Mouse (Mus musculus): ENCODE data around the gene Napepld. TPM values are rescaled to one million over a fixed set of nuclear protein-coding genes. Genes with fewer than 3 reads are reported as not detected.

Napepld gene
- polyA plus RNA-seq, 1 experiment from 2014 or later = 5.6 TPM

- H3K4me1 ChIP-seq (replicated peaks; ENCODE audit: insufficient read depth, low read length) = peaks cover 3% of the 10 kb centered on the region; the same call in 1 of the 2 replicates
- no peak overlapping the region for H3K27ac ChIP-seq
- DNase-seq (ENCODE audit: low spot score) = no peak
- no peaks in the 10 kb centered on the region for H3K9me3 ChIP-seq (replicated peaks; ENCODE audit: low read length)
- H3K27me3 ChIP-seq (ENCODE audit: insufficient read depth, low read length) = no peaks in the 10 kb centered on the region
- peak overlapping the region; percentile 56 for H3K4me2 ChIP-seq (ENCODE audit: low read length)
- no peak for ATAC-seq (replicated peaks; ENCODE audit: low FRiP score, low read depth)
- H3K4me3 ChIP-seq (replicated peaks; ENCODE audit: low read depth, low read length) = peak overlapping the region; percentile 86
- 14% methylated on average over 10 of the region's 10 CpGs for WGBS
- H3K9ac ChIP-seq (ENCODE audit: low read depth, low read length) = peak overlapping the region; percentile 76
- TF ChIP-seq CTCF (IDR thresholded peaks at IDR 0.05; ENCODE audit: low read depth) = no peak
- peaks cover 23% of the 10 kb centered on the region for H3K36me3 ChIP-seq (ENCODE audit: insufficient read depth, low read length)
Observed at GRCm38 (mm10) chr5:21737620-21738019, 36.4 kb upstream of the Napepld start.

DNA sequence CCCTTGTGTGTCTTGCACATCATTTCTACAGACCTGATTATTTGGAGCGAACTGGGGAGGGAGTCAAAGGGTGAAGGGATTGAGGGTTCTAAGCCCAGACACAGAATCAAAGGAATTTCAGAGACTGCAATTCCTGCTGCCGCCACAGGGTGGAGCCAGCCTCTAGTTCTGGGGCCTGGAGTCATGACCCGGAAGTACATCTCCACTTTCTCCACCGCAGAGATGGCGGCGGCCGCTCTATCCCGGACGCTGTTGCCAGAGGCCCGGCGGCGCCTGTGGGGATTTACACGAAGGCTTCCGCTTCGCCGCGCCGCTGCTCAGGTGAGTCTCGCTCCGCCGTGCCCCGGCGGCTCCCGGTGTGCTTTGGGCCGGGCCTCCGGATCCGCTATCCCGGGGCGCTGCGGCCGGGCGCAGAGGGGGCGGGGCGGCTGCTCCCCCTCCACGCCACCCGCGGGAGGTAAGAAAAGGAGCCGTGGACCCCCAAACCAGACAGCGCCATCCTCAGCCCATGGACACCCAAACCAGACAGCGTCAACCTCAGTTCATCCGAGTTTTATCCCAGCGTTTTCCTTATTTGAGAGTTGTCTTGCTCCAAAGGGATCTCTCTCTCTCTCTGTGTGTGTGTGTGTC is 35.9 kb upstream of the Napepld start, which contains the start of gene Pmpcb:
TSS of gene Pmpcb (plus strand) at position 186 of the 630 bp plus-strand sequence.
- Histone ChIP-seq H3K4me2 (ENCODE audit: low read length) (peak within 1 kb of the TSS; percentile 56), H3K9ac (ENCODE audit: low read depth, low read length) (peak within 1 kb of the TSS; percentile 76), H3K4me1 (replicated peaks; ENCODE audit: insufficient read depth, low read length) (peaks cover 3% of the 10 kb centered on the region; the same call in 1 of the 2 replicates), H3K27ac (peak within 1 kb of the TSS; percentile 80), H3K36me3 (ENCODE audit: insufficient read depth, low read length) (peaks cover 21% of the 10 kb centered on the region), H3K27me3 (ENCODE audit: insufficient read depth, low read length) (no peaks in the 10 kb centered on the region), H3K4me3 (replicated peaks; ENCODE audit: low read depth, low read length) (peak within 1 kb of the TSS; percentile 86), H3K9me3 (replicated peaks; ENCODE audit: low read length) (no peaks in the 10 kb centered on the region)
- peak; percentile 92 for TF ChIP-seq CTCF (IDR thresholded peaks at IDR 0.05; ENCODE audit: low read depth)
- peak; percentile 93 for DNase-seq (ENCODE audit: low spot score)
- ATAC-seq (replicated peaks; ENCODE audit: low FRiP score, low read depth) = peak; percentile 83
- under 1% methylated on average over 42 of the region's 42 CpGs for WGBS

GRCm38 (mm10) chr5:21736046-21736445 is 34.9 kb upstream of the Napepld start:
- H3K9me3 ChIP-seq (replicated peaks; ENCODE audit: low read length) = no peaks in the 10 kb centered on the region
- 85% methylated on average over 11 of the region's 11 CpGs for WGBS
- TF ChIP-seq CTCF (IDR thresholded peaks at IDR 0.05; ENCODE audit: low read depth) = no peak
- H3K4me3 ChIP-seq (replicated peaks; ENCODE audit: low read depth, low read length) = no peak overlapping the region
- no peaks in the 10 kb centered on the region for H3K27me3 ChIP-seq (ENCODE audit: insufficient read depth, low read length)
- peaks cover 11% of the 10 kb centered on the region; the same call in 1 of the 2 replicates for H3K36me3 ChIP-seq (ENCODE audit: insufficient read depth, low read length)
- no peak for ATAC-seq (replicated peaks; ENCODE audit: low FRiP score, low read depth)
- H3K4me1 ChIP-seq (replicated peaks; ENCODE audit: insufficient read depth, low read length) = peaks cover 3% of the 10 kb centered on the region; the same call in 1 of the 2 replicates
- no peak for DNase-seq (ENCODE audit: low spot score)
- H3K4me2 ChIP-seq (ENCODE audit: low read length) = no peak overlapping the region
- no peak overlapping the region for H3K27ac ChIP-seq
- no peak overlapping the region for H3K9ac ChIP-seq (ENCODE audit: low read depth, low read length)

- H3K9ac ChIP-seq (ENCODE audit: low read depth, low read length) = no peak overlapping the region
- H3K4me1 ChIP-seq (replicated peaks; ENCODE audit: insufficient read depth, low read length) = peaks cover 3% of the 10 kb centered on the region; the same call in 1 of the 2 replicates
- WGBS = 32% methylated on average over 10 of the region's 10 CpGs
- H3K9me3 ChIP-seq (replicated peaks; ENCODE audit: low read length) = no peaks in the 10 kb centered on the region
- no peak for ATAC-seq (replicated peaks; ENCODE audit: low FRiP score, low read depth)
- no peak overlapping the region for H3K27ac ChIP-seq
- DNase-seq (ENCODE audit: low spot score) = peak; percentile 79
- H3K4me2 ChIP-seq (ENCODE audit: low read length) = 0 out of 2 replicates have a peak overlapping the region, but pooled peaks have one; percentile 3
- peak; percentile 77 for TF ChIP-seq CTCF (IDR thresholded peaks at IDR 0.05; ENCODE audit: low read depth)
- H3K4me3 ChIP-seq (replicated peaks; ENCODE audit: low read depth, low read length) = peak overlapping the region; percentile 4; the same call in 1 of the 2 replicates
- peaks cover 10% of the 10 kb centered on the region; the same call in 1 of the 2 replicates for H3K36me3 ChIP-seq (ENCODE audit: insufficient read depth, low read length)
- H3K27me3 ChIP-seq (ENCODE audit: insufficient read depth, low read length) = no peaks in the 10 kb centered on the region
Observed at GRCm38 (mm10) chr5:21735584-21735983, 34.4 kb upstream of the Napepld start.

- no peaks in the 10 kb centered on the region for H3K9me3 ChIP-seq (replicated peaks; ENCODE audit: low read length)
- TF ChIP-seq CTCF (IDR thresholded peaks at IDR 0.05; ENCODE audit: low read depth) = no peak
- H3K4me3 ChIP-seq (replicated peaks; ENCODE audit: low read depth, low read length) = peak overlapping the region; percentile 4; the same call in 1 of the 2 replicates
- DNase-seq (ENCODE audit: low spot score) = no peak
- H3K4me2 ChIP-seq (ENCODE audit: low read length) = peak overlapping the region; percentile 3; the same call in 1 of the 2 replicates
- peaks cover 3% of the 10 kb centered on the region; the same call in 1 of the 2 replicates for H3K4me1 ChIP-seq (replicated peaks; ENCODE audit: insufficient read depth, low read length)
- ATAC-seq (replicated peaks; ENCODE audit: low FRiP score, low read depth) = no peak
- no peak overlapping the region for H3K9ac ChIP-seq (ENCODE audit: low read depth, low read length)
- WGBS = 81% methylated on average over 20 of the region's 20 CpGs
- no peaks in the 10 kb centered on the region for H3K27me3 ChIP-seq (ENCODE audit: insufficient read depth, low read length)
- 0 out of 2 replicates have a peak, but pooled peaks cover 6% of the 10 kb centered on the region for H3K36me3 ChIP-seq (ENCODE audit: insufficient read depth, low read length)
- H3K27ac ChIP-seq = no peak overlapping the region
Observed at GRCm38 (mm10) chr5:21735100-21735499, 33.9 kb upstream of the Napepld start.

DNA sequence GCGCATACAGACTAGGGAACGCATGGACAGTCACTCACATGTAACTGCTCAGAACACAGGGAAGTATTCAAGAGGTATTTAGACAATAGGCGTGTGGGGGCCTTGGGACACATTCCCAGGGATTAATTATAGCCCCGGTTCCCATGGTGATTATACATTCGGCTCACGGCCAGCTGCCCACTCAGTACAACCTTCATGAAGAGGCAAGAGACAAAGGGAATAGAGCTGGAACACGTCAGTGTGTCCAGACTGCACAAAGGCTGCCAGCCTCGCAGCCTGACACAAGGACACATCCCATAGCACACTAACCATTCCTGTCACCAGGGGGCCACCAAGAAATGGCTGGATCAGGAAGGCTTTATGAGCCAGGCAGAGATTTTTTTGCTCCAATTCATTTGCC is 31.7 kb upstream of the Napepld start:
- Histone ChIP-seq H3K9ac (ENCODE audit: low read depth, low read length) (no peak overlapping the region), H3K36me3 (ENCODE audit: insufficient read depth, low read length) (no peaks in the 10 kb centered on the region), H3K4me2 (ENCODE audit: low read length) (0 out of 2 replicates have a peak overlapping the region, but pooled peaks have one; percentile 2), H3K27me3 (ENCODE audit: insufficient read depth, low read length) (no peaks in the 10 kb centered on the region), H3K9me3 (replicated peaks; ENCODE audit: low read length) (no peaks in the 10 kb centered on the region), H3K4me1 (replicated peaks; ENCODE audit: insufficient read depth, low read length) (peaks cover 3% of the 10 kb centered on the region; the same call in 1 of the 2 replicates), H3K27ac (peak overlapping the region; percentile 58), H3K4me3 (replicated peaks; ENCODE audit: low read depth, low read length) (no peak overlapping the region)
- peak; percentile 83 for TF ChIP-seq CTCF (IDR thresholded peaks at IDR 0.05; ENCODE audit: low read depth)
- DNase-seq (ENCODE audit: low spot score) = peak; percentile 80
- ATAC-seq (replicated peaks; ENCODE audit: low FRiP score, low read depth) = peak; percentile 41
- 14% methylated on average over 8 of the region's 8 CpGs for WGBS
